Mouse (Mus musculus): ENCODE measurements around the gene Fam98a.

GRCm38 (mm10) chr17:75506708-75507641 is 44.8 kb downstream of the Fam98a start:
- TF ChIP-seq POLR2A (IDR thresholded peaks at IDR 0.05; ENCODE audit: extremely low read depth, insufficient read depth, low read length) (no peak), CTCF (IDR thresholded peaks at IDR 0.05; ENCODE audit: extremely low read depth, insufficient read depth, low read length) (no peak)

Measured in cortical plate, adult 2 months (tissue).